Mouse (Mus musculus) bone marrow, adult 2 months (tissue): ENCODE measurements around the gene 9430097D07Rik.

Source experiments
- CTCF ChIP-seq: fragments of 200-500 bp; IDR thresholded peaks from 2 replicates; pipeline ENCODE4 v1.5.1; 2011; ENCODE audit warnings: low read length, control low read depth; ENCODE audit not compliant: control insufficient read depth, insufficient read depth
- POLR2A ChIP-seq: fragments of 200-500 bp; IDR thresholded peaks from 2 replicates; pipeline ENCODE4 v1.6.1; 2011; ENCODE audit warnings: low read depth, mild to moderate bottlenecking, control low read depth, low read length, borderline replicate concordance; ENCODE audit not compliant: control insufficient read depth

GRCm38 (mm10) chr2:32566536-32567063 lies 8.9 kb downstream of the 9430097D07Rik start:
- TF ChIP-seq CTCF (peak; percentile 84), POLR2A (no peak)
